Mouse (Mus musculus) kidney, adult 8-10 months (tissue): Measurements from ENCODE around the gene Tnfsf10.
"Not testable (repeated sequence)": the region's sequence is repeated elsewhere in the genome, so short reads cannot be mapped to it uniquely, and the experiment has no call there.

Source experiments
- DNase-seq, 2 experiments: peaks; one replicate each; pipeline ENCODE4 v3.0.0; 2022

Gene Tnfsf10

GRCm38 (mm10) chr3:27316559-27317287, at the start of gene Tnfsf10:
Tnfsf10 (plus strand) TSS chr3:27317028.
- DNase-seq = peak; percentile 69 to 70

GRCm38 (mm10) chr3:27267327-27267726, 49.5 kb upstream of the Tnfsf10 start:
- DNase-seq = peak; percentile 45 to 64

- DNase-seq = no peak
Observed at GRCm38 (mm10) chr3:27267887-27268286, 48.9 kb upstream of the Tnfsf10 start.

GRCm38 (mm10) chr3:27269151-27269550, 47.7 kb upstream of the Tnfsf10 start:
- no peak for DNase-seq

- DNase-seq = peak; percentile 89 to 91
Observed at GRCm38 (mm10) chr3:27270160-27270962, 46.5 kb upstream of the Tnfsf10 start.

GRCm38 (mm10) chr3:27272926-27273745, 43.7 kb upstream of the Tnfsf10 start:
- DNase-seq = peak; percentile 52 to 82

- DNase-seq = peak; percentile 72 to 80
Observed at GRCm38 (mm10) chr3:27279286-27279925, 37.4 kb upstream of the Tnfsf10 start.

GRCm38 (mm10) chr3:27280280-27280749, 36.5 kb upstream of the Tnfsf10 start:
- peak; percentile 86 to 90 for DNase-seq

- peak; percentile 81 to 86 for DNase-seq
Observed at GRCm38 (mm10) chr3:27283071-27283713, 33.6 kb upstream of the Tnfsf10 start.

- DNase-seq = peak in 1 of 2 experiments; percentile 54
Observed at GRCm38 (mm10) chr3:27283796-27284195, 33.0 kb upstream of the Tnfsf10 start.

- no peak for DNase-seq
Observed at GRCm38 (mm10) chr3:27284227-27284626, 32.6 kb upstream of the Tnfsf10 start.

GRCm38 (mm10) chr3:27285072-27285471, 31.8 kb upstream of the Tnfsf10 start:
- no peak for DNase-seq

GRCm38 (mm10) chr3:27288301-27288700, 28.5 kb upstream of the Tnfsf10 start:
- no peak for DNase-seq

- DNase-seq = peak; percentile 47 to 61
Observed at GRCm38 (mm10) chr3:27288909-27289308, 27.9 kb upstream of the Tnfsf10 start.

- DNase-seq = no peak
Observed at GRCm38 (mm10) chr3:27290285-27290684, 26.5 kb upstream of the Tnfsf10 start.

GRCm38 (mm10) chr3:27290945-27291344, 25.9 kb upstream of the Tnfsf10 start:
- DNase-seq = peak in 1 of 2 experiments; percentile 45

GRCm38 (mm10) chr3:27291411-27291810, 25.4 kb upstream of the Tnfsf10 start:
- not testable (repeated sequence) for DNase-seq

- DNase-seq = no peak
Observed at GRCm38 (mm10) chr3:27293645-27294385, 23.0 kb upstream of the Tnfsf10 start.

- DNase-seq = no peak
Observed at GRCm38 (mm10) chr3:27300451-27300850, 16.4 kb upstream of the Tnfsf10 start.

GRCm38 (mm10) chr3:27302339-27303022, 14.3 kb upstream of the Tnfsf10 start:
- DNase-seq = no peak
